Mouse (Mus musculus) kidney, postnatal 36 days (tissue): ENCODE data around the gene Mbnl1.
"Not testable (repeated sequence)": the region's sequence is repeated elsewhere in the genome, so short reads cannot be mapped to it uniquely, and the experiment has no call there.

Experiments
- DNase-seq, 2 experiments: peaks; one replicate each; pipeline ENCODE4 v3.0.0; 2021 to 2022; ENCODE audit warnings: mixed read lengths in 2 of 2

Gene Mbnl1

DNA sequence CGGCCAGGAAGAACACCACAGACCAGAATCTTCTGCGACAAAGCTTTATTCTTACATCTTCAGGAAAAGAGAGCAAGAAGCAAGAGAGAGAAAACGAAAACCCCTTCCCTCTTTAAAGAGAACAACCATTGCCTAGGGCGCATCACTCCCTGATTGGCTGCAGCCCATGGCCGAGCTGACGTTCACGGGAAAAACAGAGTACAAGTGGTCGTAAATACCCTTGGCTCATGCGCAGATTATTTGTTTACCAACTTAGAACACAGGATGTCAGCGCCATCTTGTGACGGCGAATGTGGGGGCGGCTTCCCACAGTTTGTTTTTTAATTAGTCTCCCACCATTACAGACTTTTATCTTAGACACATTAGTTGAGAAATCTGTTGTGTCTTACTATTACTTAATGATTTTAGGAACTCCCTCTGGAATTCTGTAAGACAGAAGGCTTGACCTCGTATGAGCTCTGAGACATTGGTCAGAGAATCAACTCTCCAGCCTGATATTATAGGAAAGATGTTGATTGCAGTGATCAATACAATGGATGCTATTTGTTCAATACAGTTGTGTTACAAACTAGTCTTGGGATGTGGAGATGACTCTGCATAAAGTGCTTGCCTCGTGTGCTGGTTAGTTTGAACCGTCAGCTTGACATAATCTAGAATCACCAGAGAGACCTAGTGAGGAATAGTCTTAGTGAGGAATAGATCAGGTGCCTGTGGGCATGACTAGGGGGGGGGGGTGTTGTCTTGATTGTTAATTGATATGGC is 22.3 kb downstream of the Mbnl1 start:
- not testable (repeated sequence) for DNase-seq

DNA sequence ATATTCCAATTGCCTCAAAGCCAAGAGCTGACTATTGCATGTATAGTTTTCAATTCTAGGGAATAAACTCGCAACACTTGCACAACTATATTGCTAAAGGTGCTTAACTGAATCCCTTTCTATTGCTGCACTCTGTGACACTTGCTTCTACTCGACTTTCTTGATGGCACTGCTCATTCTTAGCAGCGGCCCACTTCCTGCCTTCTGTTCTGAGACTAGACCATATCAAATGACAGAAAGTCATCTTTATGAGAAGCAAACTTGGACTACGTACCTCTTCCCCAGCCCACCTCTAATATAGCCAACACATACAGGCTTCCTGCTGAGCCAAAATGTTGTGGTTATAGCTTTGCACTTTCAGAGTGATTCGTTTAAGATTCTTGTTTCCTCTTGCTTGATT is 23.6 kb downstream of the Mbnl1 start:
- DNase-seq = no peak

DNA sequence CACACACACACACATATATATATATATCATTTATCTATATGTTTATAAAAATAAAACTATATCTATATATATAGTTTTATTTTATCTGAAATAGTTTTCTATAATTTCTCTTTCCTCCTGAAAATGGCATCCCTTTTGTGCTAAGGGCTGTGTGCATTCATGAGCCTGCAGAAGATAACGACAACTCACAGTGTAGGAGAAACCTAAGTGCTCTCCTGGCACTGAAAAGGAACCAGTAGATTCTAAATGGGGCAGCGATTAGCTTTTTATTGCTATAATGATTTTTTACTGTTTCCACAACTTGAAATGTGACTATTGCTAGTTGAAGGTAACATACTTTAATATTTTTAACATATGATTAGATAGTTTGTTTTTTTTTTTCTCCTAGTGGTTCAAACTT is 25.5 kb downstream of the Mbnl1 start:
- DNase-seq = no peak

DNA sequence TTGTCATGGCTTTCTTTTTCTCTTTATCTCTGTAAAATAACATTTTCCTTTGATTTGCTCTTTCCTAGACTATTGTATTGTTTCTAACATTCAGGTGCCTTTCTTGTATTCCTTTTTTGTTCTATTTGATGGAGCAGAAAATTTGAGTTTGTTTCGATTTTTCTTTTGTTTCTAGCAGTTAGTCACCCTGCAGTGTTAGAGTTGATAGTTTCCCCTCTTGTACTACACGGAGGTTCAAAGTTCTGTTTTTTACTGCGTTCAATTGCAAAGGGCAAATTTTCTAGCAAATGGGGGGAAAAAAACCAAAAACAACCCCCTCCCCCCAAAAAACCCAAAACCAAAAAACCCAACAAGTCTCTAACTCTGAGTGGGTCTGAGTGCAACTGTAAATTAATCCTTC is 26.0 kb downstream of the Mbnl1 start:
- no peak for DNase-seq

DNA sequence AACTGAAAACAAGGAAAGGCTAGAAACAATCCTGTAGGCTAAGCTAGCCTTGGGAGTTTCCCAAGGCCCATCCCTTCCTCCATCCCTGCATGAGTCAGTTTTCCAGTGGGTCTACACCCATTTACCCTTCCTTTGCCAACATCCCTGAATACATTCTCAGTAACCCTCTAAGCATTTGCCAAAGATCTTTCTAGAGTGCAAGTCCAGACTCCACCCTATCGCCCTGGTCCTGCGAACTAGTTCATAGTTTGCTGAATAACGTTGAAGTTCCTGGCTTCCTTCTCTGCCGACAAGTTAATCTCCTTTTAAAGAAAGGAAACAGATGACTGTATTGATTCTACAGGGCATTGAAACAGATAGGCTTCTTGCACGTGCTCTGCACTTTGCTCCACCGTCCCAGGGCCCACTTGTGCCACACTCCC is 26.5 kb downstream of the Mbnl1 start:
- peak in 1 of 2 experiments; percentile 16 for DNase-seq

DNA sequence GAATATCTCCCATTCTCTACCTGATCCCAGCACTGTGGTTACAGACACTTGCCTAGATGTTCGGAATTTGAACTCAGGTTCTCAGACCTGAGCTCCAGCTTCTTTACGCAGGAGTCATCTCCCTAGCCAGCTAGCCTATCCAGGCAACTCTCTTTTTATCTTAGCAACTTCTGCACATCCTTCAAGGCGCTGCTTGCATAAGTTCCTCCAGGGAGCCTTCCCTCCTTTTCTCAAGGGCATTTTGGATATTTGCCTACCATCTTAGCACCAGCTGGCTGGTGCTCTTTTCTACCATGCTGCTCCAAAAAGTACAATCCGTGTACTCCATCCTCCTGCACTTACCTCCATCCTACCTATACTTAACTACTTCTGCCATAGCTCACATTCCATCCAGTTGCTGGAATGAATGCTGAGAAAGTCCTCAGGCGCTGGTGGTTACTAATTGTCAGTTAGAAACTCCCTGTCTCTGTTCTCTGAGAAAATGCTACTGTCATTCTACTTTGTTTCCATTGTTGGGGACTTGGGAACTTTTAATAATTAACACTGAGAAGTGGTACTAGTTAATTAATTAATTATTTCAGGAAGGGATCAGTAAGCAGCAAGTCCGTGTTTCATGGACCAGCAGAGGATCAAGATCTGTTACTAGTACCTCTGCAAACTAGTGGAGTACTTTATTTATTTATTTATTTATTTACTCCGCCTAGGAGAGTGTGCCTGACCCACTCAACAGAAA is 27.3 kb downstream of the Mbnl1 start:
- peak; percentile 28 to 46 for DNase-seq

DNA sequence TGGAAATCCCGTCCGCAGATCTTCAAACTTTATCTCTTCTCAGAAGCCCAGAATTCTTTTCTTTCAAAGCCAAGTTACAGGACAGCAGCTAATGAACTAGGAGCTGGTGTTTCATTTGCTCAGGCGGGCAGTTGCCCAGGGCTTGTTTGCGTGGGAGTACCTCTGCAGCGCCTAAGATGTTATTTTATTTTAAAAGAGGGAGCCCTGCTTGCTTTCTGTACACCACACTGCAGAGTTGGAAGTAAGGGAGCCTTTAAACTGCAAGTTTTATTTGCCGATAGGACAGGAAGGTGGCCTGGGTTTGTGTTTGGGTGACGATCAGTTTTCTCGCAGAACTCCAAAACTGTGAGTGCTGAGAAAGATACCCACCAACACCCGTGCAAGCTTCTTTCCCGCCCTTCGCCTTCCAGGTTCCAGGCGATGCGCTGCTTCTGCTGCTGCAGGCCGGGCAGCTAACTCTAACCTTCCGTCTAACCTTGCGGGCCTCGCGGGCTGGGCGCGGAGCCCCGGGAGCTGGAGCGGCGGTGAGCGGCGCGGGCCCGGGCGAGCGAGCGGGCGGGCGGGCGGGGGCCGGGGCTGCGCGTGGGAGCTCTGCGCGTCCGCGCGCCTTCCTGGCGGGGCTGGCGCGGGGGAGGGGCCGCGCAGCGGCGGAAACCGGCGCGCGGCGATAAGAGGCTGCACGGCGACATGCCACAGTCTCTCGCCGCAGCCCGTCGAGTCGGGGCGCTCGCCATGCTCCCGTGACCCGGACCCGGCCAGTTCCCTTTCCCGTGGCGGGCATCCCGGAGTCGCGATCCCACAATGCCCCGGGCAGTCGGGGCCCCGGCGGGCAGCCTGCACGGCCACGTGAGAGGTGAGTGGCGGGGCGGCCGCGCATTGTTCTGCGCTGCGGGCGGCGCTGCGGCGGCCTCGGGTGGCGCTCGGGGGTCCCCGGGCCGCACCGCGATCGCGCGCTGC is 28.2 kb downstream of the Mbnl1 start:
- peak; percentile 81 to 88 for DNase-seq

DNA sequence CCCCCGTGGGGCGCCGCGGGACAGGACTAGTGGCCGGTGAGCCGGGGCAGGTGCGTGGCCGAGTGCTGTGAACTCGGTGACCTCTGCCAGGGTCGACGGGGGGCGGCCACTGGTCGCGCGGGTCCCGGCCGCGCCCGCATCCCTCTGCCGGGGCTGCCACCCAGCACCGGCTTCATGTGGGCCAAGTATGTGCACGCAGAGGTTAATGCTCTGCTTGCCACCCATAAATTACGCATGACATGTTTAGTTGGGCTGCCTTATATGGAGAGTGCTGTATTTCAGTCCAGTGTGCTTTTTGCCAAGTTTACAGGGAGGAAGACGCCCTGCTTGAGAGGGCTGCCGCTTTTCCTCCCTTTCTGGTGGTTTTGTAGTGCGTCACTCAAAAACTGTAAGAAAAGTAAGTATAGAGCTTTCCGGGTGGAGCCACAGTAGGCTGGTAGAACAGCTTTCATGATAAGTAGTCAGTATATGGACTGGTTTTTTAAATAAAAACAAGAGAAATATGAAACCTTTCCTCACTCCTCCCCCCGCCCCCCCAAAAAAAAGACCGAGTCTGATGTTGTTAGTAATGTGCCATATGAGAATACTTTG is 29.0 kb downstream of the Mbnl1 start:
- peak; percentile 70 to 82 for DNase-seq

DNA sequence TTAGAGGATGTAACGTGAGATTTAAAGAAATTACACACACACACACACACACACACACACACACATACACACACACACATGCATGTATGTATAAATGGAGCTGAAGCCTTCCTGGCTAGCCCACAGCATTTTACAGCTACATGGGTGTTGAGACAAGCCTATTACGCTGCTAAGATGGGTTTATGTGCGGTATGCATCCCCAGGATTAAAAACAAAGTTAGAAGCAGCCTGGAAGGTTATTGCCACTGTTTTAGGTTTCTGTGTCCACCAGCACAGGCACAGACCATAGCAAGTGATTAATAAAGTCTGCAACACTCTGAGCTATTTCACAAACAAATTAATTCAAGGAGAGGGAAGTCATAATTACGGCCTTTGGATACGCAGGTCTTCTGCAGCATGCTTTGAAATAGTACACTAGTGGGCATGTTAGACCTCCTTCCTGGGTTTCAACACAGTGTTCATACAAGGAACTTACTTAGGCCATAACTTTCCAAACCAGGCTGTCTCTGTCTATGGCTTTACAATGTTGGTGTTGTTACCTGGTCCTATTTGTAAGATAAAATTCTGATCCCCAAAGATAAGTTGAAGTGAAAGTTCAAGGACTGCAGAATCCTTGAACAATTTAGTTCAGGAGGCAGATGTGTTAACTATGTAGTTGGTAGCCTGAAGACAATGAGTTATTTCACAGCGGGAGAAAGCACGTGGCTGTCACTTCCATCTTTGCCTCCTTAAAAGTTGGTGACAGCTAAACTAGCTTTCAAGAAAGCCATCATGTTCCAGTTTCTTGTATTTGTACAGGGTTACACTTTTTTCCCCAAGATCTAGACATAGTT is 29.7 kb downstream of the Mbnl1 start:
- no peak for DNase-seq

DNA sequence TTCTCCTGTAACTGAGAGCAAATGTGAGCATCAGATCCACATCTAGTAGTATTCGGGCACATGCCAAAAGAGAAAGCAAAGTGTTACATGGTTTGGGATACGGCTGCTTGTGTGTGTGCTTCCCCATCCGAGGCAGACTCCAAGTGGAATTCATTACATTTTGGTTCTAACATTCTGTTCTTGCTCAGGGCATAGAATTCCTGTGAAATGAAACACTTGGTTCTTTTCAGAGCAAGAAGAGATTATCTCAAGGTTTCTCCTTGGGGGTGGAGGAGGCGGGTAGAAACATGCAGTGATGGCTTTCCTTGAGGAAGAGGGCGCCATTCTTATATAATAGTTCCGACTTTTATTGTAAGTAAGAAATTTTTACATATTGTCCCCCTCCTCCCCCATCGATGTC is 30.6 kb downstream of the Mbnl1 start:
- DNase-seq = no peak

DNA sequence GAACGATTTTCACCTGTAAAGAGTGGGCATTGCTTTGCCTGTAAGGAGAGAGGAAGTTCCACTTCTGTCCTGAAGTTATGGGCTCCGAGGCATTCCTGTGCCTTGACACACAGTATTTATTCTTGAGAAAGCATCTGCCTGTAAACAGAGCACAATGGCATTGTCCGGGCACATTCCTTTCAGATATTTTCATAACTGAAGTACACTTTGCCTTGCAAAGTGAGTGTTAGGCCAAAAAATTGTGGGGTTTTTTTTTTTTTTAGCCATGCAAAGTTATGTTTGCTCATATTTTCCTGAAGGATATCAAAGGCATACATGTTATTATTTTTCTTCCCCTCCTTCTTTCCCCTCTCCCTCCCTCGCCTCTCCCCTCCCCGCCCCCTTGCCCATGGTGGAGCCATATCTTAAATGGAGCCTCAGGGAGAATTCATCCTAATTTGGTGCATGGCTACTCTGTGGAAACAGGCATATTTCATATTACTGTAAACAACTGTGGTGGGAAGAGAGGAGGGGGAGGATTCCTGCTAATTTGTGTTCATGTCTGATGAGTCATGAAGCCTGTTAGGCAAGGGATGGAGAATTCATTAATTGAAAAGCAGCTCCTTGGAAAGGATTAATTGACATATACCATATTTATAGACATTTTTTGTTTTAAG is 32.3 kb downstream of the Mbnl1 start:
- no peak for DNase-seq

DNA sequence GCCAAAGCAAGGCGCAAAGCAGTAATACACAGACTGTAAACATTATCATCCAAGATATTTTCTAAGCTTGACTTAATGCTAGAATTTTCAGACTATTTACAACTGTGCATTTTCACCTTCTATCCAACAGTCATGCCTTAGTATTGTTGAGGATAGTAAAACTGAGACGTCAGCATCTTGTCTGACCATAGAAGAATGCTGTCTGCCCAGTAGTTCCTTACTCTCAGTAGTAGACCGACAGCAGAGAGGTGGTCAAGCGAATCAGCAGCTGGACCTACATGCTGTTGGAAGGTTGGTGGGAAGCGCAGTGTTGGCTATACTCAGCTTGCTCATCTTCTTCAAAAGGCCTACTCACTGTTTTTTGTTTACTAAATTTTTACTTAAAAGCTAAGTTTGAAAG is 34.2 kb downstream of the Mbnl1 start:
- DNase-seq = no peak

DNA sequence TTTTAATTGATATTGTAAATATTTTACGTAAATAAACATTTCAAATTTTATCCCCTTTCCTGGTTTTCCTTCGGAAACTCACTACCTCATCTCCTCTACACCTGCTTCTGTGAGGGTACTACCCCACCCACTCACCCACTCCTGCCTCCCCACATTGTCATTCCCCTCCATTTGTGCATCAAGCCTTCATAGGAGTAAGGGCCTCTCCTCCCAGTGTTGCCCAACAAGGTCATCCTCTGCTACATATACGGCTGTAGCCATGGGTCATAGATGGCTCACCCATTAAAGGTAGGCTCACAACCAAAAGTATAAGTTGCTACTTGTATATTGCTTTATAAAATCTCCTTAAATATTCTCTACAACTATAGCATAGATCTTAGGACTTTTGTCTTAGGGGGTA is 34.9 kb downstream of the Mbnl1 start:
- DNase-seq = no peak

DNA sequence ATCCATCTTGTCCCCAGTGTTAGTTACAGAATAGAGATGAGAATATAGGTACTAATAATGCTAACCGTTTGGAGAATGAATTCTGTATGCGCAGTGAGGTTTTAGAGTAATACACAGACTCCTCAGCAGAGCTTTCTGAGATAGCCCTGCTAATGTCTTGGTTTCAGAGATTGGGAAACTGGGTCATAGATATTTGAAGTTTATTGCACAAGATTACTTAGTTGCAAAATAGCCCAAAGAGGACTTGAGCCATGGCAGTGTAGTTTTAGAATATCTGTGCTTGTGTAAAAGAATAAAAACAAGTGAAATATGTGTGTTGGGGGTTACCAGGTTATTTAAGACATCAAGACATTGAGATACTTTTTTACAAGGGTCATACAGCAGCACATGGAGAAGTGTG is 35.3 kb downstream of the Mbnl1 start:
- DNase-seq = no peak

DNA sequence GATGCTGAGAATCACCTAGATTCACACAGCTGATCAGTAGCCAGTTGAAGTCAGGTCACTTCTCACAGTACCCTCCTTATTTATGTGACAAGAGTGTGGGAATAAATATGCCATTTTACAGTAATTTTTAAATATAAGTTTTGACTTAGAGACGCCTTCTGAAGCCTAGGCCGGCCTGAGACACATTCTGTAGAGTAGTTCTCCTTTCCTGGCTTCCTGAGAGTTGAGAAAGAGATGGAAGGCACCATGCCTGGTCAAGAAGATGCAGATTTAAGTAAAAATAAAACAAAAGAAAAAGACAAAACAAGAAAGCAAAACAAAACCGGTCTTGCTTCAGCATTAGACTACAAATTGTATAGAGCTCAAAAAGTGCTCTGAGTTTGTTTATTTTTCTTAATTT is 38.6 kb downstream of the Mbnl1 start:
- no peak for DNase-seq

DNA sequence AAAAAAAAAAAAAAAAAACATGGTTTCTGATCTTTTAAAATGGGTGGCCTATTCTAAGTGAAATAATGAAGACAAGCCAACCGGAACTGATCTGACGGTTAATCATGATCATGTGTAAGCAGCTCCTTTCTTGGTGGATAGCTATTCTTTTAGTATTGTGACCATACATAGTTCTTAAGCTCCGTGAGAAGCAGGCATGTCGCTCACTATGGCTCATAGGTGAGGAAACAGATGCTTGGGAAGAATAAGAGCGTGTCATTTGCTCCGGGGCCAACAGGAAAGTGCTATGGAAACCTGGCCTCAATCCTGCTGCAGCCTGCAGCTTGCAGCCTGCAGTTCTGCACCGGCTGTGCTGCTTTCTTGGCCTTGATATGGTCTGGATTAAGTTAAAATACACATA is 40.7 kb downstream of the Mbnl1 start:
- no peak for DNase-seq

DNA sequence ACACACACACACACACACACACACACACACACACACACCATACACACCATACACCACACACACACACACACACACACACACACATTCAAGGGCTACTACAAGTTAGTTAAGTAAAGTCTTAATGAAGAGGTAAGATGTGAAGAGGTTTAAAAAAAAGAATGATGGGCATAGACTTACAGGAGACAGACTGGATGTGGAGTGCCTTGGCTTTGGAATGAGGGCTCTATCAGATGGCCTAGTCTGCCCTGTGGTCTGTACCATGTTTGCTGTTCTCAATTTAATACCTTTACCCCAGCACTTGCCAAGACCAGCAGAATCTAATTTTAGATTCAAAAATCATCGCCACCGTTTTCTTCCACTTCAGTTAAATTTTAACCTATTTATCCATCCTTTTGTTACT is 41.1 kb downstream of the Mbnl1 start:
- DNase-seq = no peak

DNA sequence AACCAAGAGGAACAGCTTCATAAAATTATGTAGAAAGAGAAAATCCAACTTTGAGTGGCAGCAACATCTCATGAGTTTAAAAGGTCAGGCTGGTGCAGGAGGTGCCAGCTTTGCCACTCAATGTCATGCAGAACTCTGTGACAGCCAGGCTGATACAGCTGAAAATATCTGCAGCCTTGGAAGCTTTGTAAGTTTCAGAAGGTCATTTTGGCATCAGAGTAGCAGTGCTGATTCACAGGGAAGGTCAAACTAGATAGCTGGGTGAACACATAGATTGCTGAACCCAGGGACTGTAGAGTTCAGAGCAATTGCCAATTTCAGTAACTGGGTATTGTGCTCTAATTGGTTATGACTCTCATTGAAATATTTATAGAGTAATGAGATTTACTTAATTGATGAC is 42.8 kb downstream of the Mbnl1 start:
- no peak for DNase-seq

DNA sequence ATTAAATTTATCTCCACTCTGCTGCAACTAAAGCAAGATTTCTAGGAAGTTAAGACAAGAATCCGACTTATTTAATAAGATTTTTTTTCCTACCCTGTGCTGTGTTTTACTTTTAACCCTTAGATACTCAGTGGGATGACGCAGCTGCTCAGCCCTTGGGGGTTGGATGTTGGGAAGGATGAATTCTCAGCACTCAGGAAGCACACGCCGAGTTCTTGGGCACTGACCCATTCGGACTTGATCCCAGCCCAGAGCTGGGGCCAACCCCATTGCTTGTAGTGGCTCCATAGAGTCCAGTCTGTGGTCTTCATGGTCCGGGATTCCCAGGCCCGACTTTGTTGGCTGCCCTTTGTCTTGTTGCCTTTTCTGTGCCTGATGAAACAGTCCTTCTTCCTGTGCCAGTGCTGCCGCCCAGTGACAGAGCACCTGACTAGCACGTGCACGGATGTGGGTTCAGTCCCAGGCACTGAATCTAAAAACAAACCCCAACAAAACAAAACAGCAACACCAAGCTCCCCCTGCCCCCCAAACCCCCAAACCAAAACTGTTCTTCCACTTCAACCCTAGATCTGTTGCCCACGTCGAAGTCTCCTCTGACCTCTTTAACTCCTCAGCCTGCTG is 43.5 kb downstream of the Mbnl1 start:
- DNase-seq = peak; percentile 72 to 85

DNA sequence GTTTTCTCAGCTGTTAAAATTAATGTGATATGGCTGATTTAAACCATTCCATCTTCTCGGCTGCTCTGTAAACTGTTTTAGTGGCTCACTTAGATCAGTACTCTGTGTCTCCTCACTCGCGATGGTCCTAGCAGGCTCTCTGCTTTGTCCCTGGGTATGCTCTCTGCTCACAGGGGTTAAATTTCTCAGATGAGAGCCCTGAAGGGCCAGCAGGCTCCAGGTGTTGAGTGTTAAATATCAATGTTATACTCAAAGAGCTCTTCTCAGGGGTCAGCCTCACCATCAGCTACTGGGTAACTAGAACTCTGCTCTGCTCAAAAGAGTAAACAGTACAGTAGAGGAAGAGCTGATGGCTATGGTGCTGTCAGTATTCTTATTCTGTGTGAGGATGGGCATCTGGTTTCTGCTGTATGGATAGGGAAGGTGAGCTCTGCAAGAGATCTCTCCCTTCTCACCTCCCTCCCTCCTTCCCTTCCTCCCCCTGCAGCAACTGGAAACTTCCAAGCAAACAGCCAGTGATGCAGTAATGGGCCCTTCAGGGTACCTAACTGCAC is 44.7 kb downstream of the Mbnl1 start:
- DNase-seq = no peak

DNA sequence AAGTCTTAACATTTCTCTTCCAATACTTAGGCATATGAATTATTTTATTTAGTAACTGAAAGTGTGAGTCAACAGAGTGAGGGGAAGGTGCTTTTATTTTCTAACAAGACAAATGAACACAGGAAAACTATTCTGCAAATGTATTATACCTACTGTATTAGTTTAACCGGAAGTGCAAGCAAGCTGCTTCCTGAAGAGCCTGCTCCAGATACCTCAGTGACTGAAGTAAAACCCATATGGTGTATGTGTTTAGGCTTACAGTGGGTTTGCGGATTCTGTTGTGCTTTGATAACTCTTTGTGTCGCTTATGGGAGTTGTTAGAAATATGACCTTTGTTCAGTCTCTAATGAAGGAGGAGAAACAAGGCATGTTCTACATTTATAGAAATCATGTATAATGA is 46.7 kb downstream of the Mbnl1 start:
- DNase-seq = no peak
